Mouse (Mus musculus) layer of hippocampus, adult 8-10 months (tissue): ENCODE data around the gene Gm49321. TPM values are rescaled to one million over a fixed set of nuclear protein-coding genes. Genes with fewer than 3 reads are reported as not detected.

Experiments used
- DNase-seq, 2 experiments: peaks; one replicate each; pipeline ENCODE4 v3.0.0; 2022; ENCODE audit warnings: low spot score in 2 of 2
- total RNA-seq, 4 experiments: library from RNA; stranded (reverse); gene quantifications; 2 replicates each; pipeline ENCODE4 v1.2.4; 2022

Gene Gm49321
- total RNA-seq, 4 experiments from 2014 or later = 9.9 to 19.8 (median 12.8) TPM

DNA sequence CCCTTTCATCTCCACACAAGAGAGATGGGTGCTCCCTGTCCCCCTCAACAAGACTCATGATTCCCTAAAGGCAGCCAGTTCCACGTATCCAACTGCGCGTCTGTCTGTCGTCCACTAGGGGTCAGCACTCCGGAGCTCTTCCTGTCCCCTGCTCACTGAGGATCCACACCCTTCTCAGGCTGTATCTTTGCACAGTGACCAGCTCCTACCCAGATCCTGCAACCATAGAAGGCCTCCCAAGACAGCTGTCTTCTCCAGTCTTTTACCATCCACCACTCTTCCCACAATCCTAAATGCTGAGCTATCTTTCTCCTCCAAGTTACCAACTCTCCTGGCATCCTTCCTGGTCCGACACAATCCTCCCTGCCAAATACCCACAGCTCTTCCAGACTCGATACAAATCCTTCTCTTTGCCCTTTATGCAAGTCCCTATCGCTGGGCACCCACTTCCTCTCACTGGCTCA is 72.0 kb downstream of the Gm49321 start:
- DNase-seq = peak in 1 of 2 experiments; percentile 46

DNA sequence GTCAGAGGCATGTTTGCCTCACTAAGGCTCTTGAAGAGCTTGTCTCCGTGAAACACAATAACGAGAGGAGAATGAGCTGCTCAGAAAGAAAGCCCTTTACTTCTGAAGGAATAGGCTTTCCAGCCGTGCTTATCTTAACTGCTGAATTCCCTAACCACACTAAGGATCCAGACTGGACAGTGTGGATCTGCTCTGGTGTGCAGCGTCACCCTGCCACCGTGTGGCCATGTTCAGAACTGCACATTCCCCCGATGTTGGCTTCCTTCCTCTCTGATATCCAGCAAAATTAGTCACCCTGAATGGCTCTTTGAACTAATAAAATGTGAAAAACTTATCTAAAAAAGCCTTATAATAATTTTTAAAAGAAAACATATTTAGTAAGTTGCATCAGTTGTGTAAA is 76.3 kb downstream of the Gm49321 start:
- DNase-seq = peak; percentile 67 to 90

DNA sequence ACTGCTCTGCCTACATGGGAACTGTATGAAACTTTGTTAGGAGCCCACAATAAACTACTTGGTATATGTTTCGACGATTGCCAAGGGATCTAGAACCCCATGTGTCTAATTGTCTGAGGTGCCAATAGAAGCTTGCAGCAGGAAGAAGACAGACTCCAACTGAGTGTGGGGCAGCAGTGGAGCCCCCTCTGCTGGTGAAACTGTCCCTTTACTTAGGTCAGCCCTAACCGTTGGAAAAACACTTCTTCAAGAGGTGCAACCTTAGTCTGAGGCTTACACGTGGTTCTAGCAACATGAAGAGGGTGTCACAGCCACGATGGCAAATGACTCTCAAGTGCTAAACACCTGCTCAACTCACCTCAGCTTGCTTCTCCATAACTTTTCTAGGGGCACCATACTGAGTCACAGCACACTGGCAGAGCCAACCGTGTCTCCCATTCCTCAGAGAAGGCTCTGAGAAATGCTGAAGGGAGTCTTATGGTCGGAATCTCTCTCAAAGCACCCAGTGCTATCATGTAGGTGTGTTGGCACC is 77.4 kb downstream of the Gm49321 start:
- no peak for DNase-seq

DNA sequence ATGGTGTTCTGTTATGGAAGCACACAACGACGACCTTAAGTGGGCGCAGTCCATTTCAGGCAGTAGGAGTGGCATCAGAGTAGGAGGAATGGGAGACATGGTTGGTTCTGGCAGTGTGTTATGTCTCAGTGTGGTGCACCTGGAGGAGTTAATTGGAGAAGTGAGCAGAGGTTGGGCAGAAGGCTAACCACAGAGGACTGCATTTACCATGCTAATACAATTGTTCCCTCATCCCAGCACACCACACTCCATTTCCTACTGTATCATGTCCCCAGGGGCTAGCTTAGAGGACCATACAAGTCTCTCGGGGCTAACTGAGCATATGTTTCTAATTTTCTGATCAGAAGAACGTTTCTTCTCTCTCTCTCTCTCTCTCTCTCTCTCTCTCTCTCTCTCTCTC is 78.0 kb downstream of the Gm49321 start:
- no peak for DNase-seq

Other genes with a start within 250 kb of the Gm49321 start
- 10 to 100 TPM; 52.6 to 76.4 (median 64.2) TPM for gene Hif1a, start 36.3 kb upstream of the Gm49321 start, total RNA-seq
- gene Snapc1, start 26.8 kb downstream of the Gm49321 start, total RNA-seq = 10 to 100 TPM; 34.8 to 46.9 (median 37.7) TPM
- gene Syt16, start 60.0 kb downstream of the Gm49321 start, total RNA-seq = 10 to 100 TPM; 46.8 to 54.5 (median 51.1) TPM